Mouse (Mus musculus): ENCODE measurements around the gene Disc1. TPM values are rescaled to one million over a fixed set of nuclear protein-coding genes. Genes with fewer than 3 reads are reported as not detected.

Gene Disc1
- polyA plus RNA-seq, 1 experiment, result 1.2 TPM

DNA sequence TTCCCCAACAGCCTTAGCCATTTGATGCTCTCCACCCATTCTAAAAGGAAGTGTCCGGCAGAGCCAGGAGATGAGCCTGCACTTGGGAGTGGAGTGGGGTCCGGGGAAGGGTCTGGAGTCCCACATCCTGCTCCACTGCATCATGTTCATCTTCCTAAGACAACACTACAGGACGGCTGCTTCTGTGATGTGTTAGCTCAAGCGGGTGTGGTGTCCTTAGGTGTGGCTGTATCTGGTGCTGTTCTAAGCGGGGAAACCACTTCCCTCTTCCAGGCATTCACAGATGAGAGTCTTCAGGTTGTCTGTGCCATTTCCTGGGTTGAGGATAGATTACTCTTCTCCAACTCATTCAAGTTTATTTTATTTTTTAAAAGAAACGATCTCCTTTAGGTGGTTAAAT lies 4.2 kb upstream of the Disc1 start:
- H3K4me1 ChIP-seq (ENCODE audit: control insufficient read depth, insufficient read depth, low read length), result no peaks in the 10 kb centered on the region
- WGBS, result 88% methylated on average over 6 of the region's 6 CpGs
- DNase-seq, result no peak
- no peak overlapping the region for H3K27ac ChIP-seq (ENCODE audit: insufficient read depth, low read length)
- H3K27me3 ChIP-seq (ENCODE audit: control insufficient read depth, insufficient read depth, low read length), result no peaks in the 10 kb centered on the region
- no peak overlapping the region for H3K4me3 ChIP-seq (replicated peaks; ENCODE audit: insufficient read depth, low read depth, low read length)
- TF ChIP-seq POLR2A (IDR thresholded peaks at IDR 0.05; ENCODE audit: borderline replicate concordance, insufficient read depth, low read length), result no peak
- no peak for TF ChIP-seq CTCF (IDR thresholded peaks at IDR 0.05; ENCODE audit: borderline replicate concordance, insufficient read depth, low read depth, low read length)

- no peaks in the 10 kb centered on the region for H3K27me3 ChIP-seq (ENCODE audit: control insufficient read depth, insufficient read depth, low read length)
- peak; percentile 58 to 64 for DNase-seq
- TF ChIP-seq CTCF (IDR thresholded peaks at IDR 0.05; ENCODE audit: borderline replicate concordance, insufficient read depth, low read depth, low read length) (peak; percentile 77), POLR2A (IDR thresholded peaks at IDR 0.05; ENCODE audit: borderline replicate concordance, insufficient read depth, low read length) (no peak)
- H3K27ac ChIP-seq (ENCODE audit: insufficient read depth, low read length), result no peak overlapping the region
- H3K4me3 ChIP-seq (replicated peaks; ENCODE audit: insufficient read depth, low read depth, low read length), result no peak overlapping the region
- no peaks in the 10 kb centered on the region for H3K4me1 ChIP-seq (ENCODE audit: control insufficient read depth, insufficient read depth, low read length)
- WGBS, result 60% methylated on average over 2 of the region's 2 CpGs
These were observed 2.0 kb upstream of the Disc1 start for GRCm38 (mm10) chr8:125052026-125052425.

- WGBS, result under 1% methylated on average over 38 of the region's 38 CpGs
- TF ChIP-seq CTCF (IDR thresholded peaks at IDR 0.05; ENCODE audit: borderline replicate concordance, insufficient read depth, low read depth, low read length) (no peak), POLR2A (IDR thresholded peaks at IDR 0.05; ENCODE audit: borderline replicate concordance, insufficient read depth, low read length) (0 out of 2 replicates have a peak, but pooled peaks have one; percentile 16)
- Histone ChIP-seq H3K27ac (ENCODE audit: insufficient read depth, low read length) (no peak overlapping the region), H3K4me1 (ENCODE audit: control insufficient read depth, insufficient read depth, low read length) (no peaks in the 10 kb centered on the region), H3K4me3 (replicated peaks; ENCODE audit: insufficient read depth, low read depth, low read length) (peak overlapping the region; percentile 57), H3K27me3 (ENCODE audit: control insufficient read depth, insufficient read depth, low read length) (no peaks in the 10 kb centered on the region)
- peak; percentile 51 to 56 for DNase-seq
These were observed 428 bp downstream of the Disc1 start for GRCm38 (mm10) chr8:125054436-125054810.

- DNase-seq, result no peak
- H3K4me3 ChIP-seq (replicated peaks; ENCODE audit: insufficient read depth, low read depth, low read length), result no peak overlapping the region
- H3K27ac ChIP-seq (ENCODE audit: insufficient read depth, low read length), result no peak overlapping the region
- WGBS, result 91% methylated on average over 8 of the region's 8 CpGs
- TF ChIP-seq POLR2A (IDR thresholded peaks at IDR 0.05; ENCODE audit: borderline replicate concordance, insufficient read depth, low read length), result no peak
- H3K4me1 ChIP-seq (ENCODE audit: control insufficient read depth, insufficient read depth, low read length), result no peaks in the 10 kb centered on the region
- H3K27me3 ChIP-seq (ENCODE audit: control insufficient read depth, insufficient read depth, low read length), result no peaks in the 10 kb centered on the region
These were observed 6.9 kb downstream of the Disc1 start for GRCm38 (mm10) chr8:125060904-125061303.

- no peak for TF ChIP-seq POLR2A (IDR thresholded peaks at IDR 0.05; ENCODE audit: borderline replicate concordance, insufficient read depth, low read length)
- no peak for TF ChIP-seq CTCF (IDR thresholded peaks at IDR 0.05; ENCODE audit: borderline replicate concordance, insufficient read depth, low read depth, low read length)
- WGBS, result 67% methylated on average over 6 of the region's 6 CpGs
- H3K27ac ChIP-seq (ENCODE audit: insufficient read depth, low read length), result no peak overlapping the region
- no peaks in the 10 kb centered on the region for H3K27me3 ChIP-seq (ENCODE audit: control insufficient read depth, insufficient read depth, low read length)
- no peak overlapping the region for H3K4me3 ChIP-seq (replicated peaks; ENCODE audit: insufficient read depth, low read depth, low read length)
- peaks cover 9% of the 10 kb centered on the region for H3K4me1 ChIP-seq (ENCODE audit: control insufficient read depth, insufficient read depth, low read length)
- no peak for DNase-seq
These were observed 11.6 kb downstream of the Disc1 start for GRCm38 (mm10) chr8:125065596-125065995.

- TF ChIP-seq POLR2A (IDR thresholded peaks at IDR 0.05; ENCODE audit: borderline replicate concordance, insufficient read depth, low read length), result no peak
- peak; percentile 77 for TF ChIP-seq CTCF (IDR thresholded peaks at IDR 0.05; ENCODE audit: borderline replicate concordance, insufficient read depth, low read depth, low read length)
- H3K27me3 ChIP-seq (ENCODE audit: control insufficient read depth, insufficient read depth, low read length), result no peaks in the 10 kb centered on the region
- H3K27ac ChIP-seq (ENCODE audit: insufficient read depth, low read length), result no peak overlapping the region
- WGBS, result 19% methylated on average over 12 of the region's 12 CpGs
- no peak overlapping the region for H3K4me3 ChIP-seq (replicated peaks; ENCODE audit: insufficient read depth, low read depth, low read length)
- peaks cover 9% of the 10 kb centered on the region for H3K4me1 ChIP-seq (ENCODE audit: control insufficient read depth, insufficient read depth, low read length)
- peak; percentile 66 to 68 for DNase-seq
These were observed 13.1 kb downstream of the Disc1 start for GRCm38 (mm10) chr8:125066913-125067595.

GRCm38 (mm10) chr8:125067596-125067960 lies 13.6 kb downstream of the Disc1 start:
- peaks cover 9% of the 10 kb centered on the region for H3K4me1 ChIP-seq (ENCODE audit: control insufficient read depth, insufficient read depth, low read length)
- H3K27me3 ChIP-seq (ENCODE audit: control insufficient read depth, insufficient read depth, low read length), result no peaks in the 10 kb centered on the region
- 66% methylated on average over 9 of the region's 9 CpGs for WGBS
- peak in 1 of 2 experiments; percentile 18 for DNase-seq
- H3K27ac ChIP-seq (ENCODE audit: insufficient read depth, low read length), result no peak overlapping the region
- TF ChIP-seq POLR2A (IDR thresholded peaks at IDR 0.05; ENCODE audit: borderline replicate concordance, insufficient read depth, low read length) (no peak), CTCF (IDR thresholded peaks at IDR 0.05; ENCODE audit: borderline replicate concordance, insufficient read depth, low read depth, low read length) (no peak)
- no peak overlapping the region for H3K4me3 ChIP-seq (replicated peaks; ENCODE audit: insufficient read depth, low read depth, low read length)

DNA sequence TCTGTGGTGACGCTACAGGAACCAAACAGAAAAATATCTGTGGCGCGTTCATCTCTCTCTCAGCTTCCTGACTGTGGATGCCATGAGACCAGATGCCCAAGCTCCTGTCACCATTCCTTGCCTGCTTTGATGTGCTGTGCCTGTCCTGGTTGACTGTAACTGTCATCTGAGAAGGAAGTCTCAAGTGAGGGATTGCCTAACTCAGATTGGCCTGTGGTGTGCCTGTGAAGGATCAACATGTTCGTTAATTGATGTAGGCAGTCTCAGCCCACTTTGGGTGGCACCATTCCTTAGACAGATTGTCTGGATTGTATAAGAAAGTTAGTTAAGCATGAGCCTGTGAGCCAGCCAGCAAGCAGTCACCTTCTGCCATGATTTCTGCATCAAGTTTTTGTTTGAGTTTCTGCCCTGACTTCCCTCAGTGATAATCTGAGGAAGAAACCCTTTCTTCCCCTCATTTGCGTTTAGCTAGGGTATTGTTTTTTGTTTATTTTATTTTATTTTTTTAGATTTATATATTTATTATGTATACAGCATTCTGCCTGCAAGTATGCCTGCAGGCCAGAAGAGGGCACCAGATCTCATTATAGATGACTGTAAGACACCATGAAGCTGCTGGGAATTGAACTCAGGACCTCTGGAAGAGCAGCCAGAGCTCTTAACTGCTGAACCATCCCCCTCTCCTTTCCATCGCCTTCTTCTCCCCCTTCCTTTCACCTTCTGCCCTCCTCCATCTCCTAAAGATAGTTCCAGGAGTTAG lies 14.3 kb downstream of the Disc1 start:
- TF ChIP-seq POLR2A (IDR thresholded peaks at IDR 0.05; ENCODE audit: borderline replicate concordance, insufficient read depth, low read length), result no peak
- H3K27ac ChIP-seq (ENCODE audit: insufficient read depth, low read length), result no peak overlapping the region
- H3K4me1 ChIP-seq (ENCODE audit: control insufficient read depth, insufficient read depth, low read length), result peaks cover 9% of the 10 kb centered on the region
- WGBS, result 89% methylated on average over 6 of the region's 6 CpGs
- no peak for DNase-seq
- H3K4me3 ChIP-seq (replicated peaks; ENCODE audit: insufficient read depth, low read depth, low read length), result no peak overlapping the region
- no peaks in the 10 kb centered on the region for H3K27me3 ChIP-seq (ENCODE audit: control insufficient read depth, insufficient read depth, low read length)
